Mouse (Mus musculus) megakaryocyte, embryonic 14.5 days (primary cell): ENCODE results near the gene Ifit1bl2. TPM values are rescaled to one million over a fixed set of nuclear protein-coding genes. Genes with fewer than 3 reads are reported as not detected.
A peak's percentile ranks its signal among the peaks of the same experiment; 100 is the strongest.
"Not testable (repeated sequence)": the region's sequence is repeated elsewhere in the genome, so short reads cannot be mapped to it uniquely, and the experiment has no call there.

ENCODE experiments used
- H3K27me3 ChIP-seq: replicated peaks from 2 replicates; pipeline ENCODE3; 2012; ENCODE audit warnings: inconsistent platforms
- H3K36me3 ChIP-seq: replicated peaks from 2 replicates; pipeline ENCODE3; 2012; ENCODE audit warnings: low read length, inconsistent platforms, mixed read lengths
- H3K4me1 ChIP-seq: 2 replicates; pipeline ENCODE4 v1.6.1; 2012; ENCODE audit warnings: inconsistent platforms
- H3K4me3 ChIP-seq: replicated peaks from 2 replicates; pipeline ENCODE3; 2012; ENCODE audit warnings: moderate library complexity, mild to moderate bottlenecking, inconsistent platforms
- H3K9me3 ChIP-seq: 2 replicates; pipeline ENCODE4 v1.6.1; 2012; ENCODE audit warnings: inconsistent platforms
- FLI1 ChIP-seq: IDR thresholded peaks from 2 replicates; pipeline ENCODE4 v1.6.1; 2012; ENCODE audit warnings: low read length, inconsistent platforms, mixed read lengths
- GATA1 ChIP-seq: IDR thresholded peaks from 3 replicates; pipeline ENCODE4 v1.6.1; 2012; ENCODE audit warnings: mixed read lengths, low read length, inconsistent platforms, borderline replicate concordance
- polyA plus RNA-seq: library from polyadenylated mRNA; stranded (reverse); fragments of >175 nt; gene quantifications from 2 replicates; pipeline ENCODE4 v1.2.3, GENCODE M21; 2012; ENCODE audit warnings: low replicate concordance; ENCODE audit not compliant: insufficient read depth

The Ifit1bl2 gene
- polyA plus RNA-seq, 1 experiment: 0.30 TPM

- Histone ChIP-seq H3K9me3 (no peaks in the 10 kb centered on the region), H3K36me3 (peaks cover 18% of the 10 kb centered on the region), H3K27me3 (no peaks in the 10 kb centered on the region), H3K4me3 (peak overlapping the region; percentile 51), H3K4me1 (peaks cover 55% of the 10 kb centered on the region)
- no peak for TF ChIP-seq GATA1
These were observed 10.5 kb upstream of the Ifit1bl2 start for GRCm38 (mm10) chr19:34650997-34651396.

GRCm38 (mm10) chr19:34650276-34650675 is 9.7 kb upstream of the Ifit1bl2 start:
- Histone ChIP-seq H3K4me3 (no peak overlapping the region), H3K36me3 (peaks cover 18% of the 10 kb centered on the region), H3K4me1 (peaks cover 54% of the 10 kb centered on the region), H3K9me3 (no peaks in the 10 kb centered on the region), H3K27me3 (no peaks in the 10 kb centered on the region)
- TF ChIP-seq FLI1: no peak
- TF ChIP-seq GATA1: no peak

GRCm38 (mm10) chr19:34647630-34648029 is 7.1 kb upstream of the Ifit1bl2 start:
- not testable (repeated sequence) for H3K27me3 ChIP-seq, H3K9me3 ChIP-seq, H3K4me3 ChIP-seq
- H3K4me1 ChIP-seq: peaks cover 43% of the 10 kb centered on the region
- peaks cover 18% of the 10 kb centered on the region for H3K36me3 ChIP-seq

GRCm38 (mm10) chr19:34642616-34643015 is 2.1 kb upstream of the Ifit1bl2 start:
- peaks cover 47% of the 10 kb centered on the region for H3K4me1 ChIP-seq
- TF ChIP-seq GATA1 (no peak), FLI1 (no peak)

GRCm38 (mm10) chr19:34636933-34637557 is 3.5 kb downstream of the Ifit1bl2 start:
- no peak overlapping the region for H3K4me3 ChIP-seq
- peaks cover 43% of the 10 kb centered on the region for H3K4me1 ChIP-seq
- H3K9me3 ChIP-seq: no peaks in the 10 kb centered on the region
- no peak for TF ChIP-seq FLI1
- H3K27me3 ChIP-seq: peaks cover 3% of the 10 kb centered on the region
- H3K36me3 ChIP-seq: no peaks in the 10 kb centered on the region

More at GRCm38 (mm10) chr19:34642616-34643015, 2.1 kb upstream of the Ifit1bl2 start:
- no peaks in the 10 kb centered on the region for H3K9me3 ChIP-seq
- H3K4me3 ChIP-seq: no peak overlapping the region
- H3K27me3 ChIP-seq: peaks cover 3% of the 10 kb centered on the region
- H3K36me3 ChIP-seq: peaks cover 2% of the 10 kb centered on the region

- no peak overlapping the region for H3K4me3 ChIP-seq
- H3K27me3 ChIP-seq: no peaks in the 10 kb centered on the region
- TF ChIP-seq GATA1 (no peak), FLI1 (no peak)
- no peaks in the 10 kb centered on the region for H3K36me3 ChIP-seq
- peaks cover 11% of the 10 kb centered on the region for H3K4me1 ChIP-seq
- H3K9me3 ChIP-seq: no peaks in the 10 kb centered on the region
These were observed 7.1 kb downstream of the Ifit1bl2 start for GRCm38 (mm10) chr19:34633484-34633883.

- TF ChIP-seq GATA1 (no peak), FLI1 (no peak)
- Histone ChIP-seq H3K4me1 (0 out of 2 replicates have a peak, but pooled peaks cover 3% of the 10 kb centered on the region), H3K27me3 (peaks cover 2% of the 10 kb centered on the region), H3K36me3 (no peaks in the 10 kb centered on the region), H3K4me3 (no peak overlapping the region), H3K9me3 (no peaks in the 10 kb centered on the region)
These were observed 9.1 kb downstream of the Ifit1bl2 start for GRCm38 (mm10) chr19:34631487-34631886.

- H3K4me3 ChIP-seq: no peak overlapping the region
- peaks cover 6% of the 10 kb centered on the region for H3K4me1 ChIP-seq
- peaks cover 9% of the 10 kb centered on the region for H3K27me3 ChIP-seq
- TF ChIP-seq GATA1 (no peak), FLI1 (no peak)
- no peaks in the 10 kb centered on the region for H3K36me3 ChIP-seq
- no peaks in the 10 kb centered on the region for H3K9me3 ChIP-seq
These were observed 13.0 kb downstream of the Ifit1bl2 start for GRCm38 (mm10) chr19:34627496-34627895.

- peaks cover 12% of the 10 kb centered on the region for H3K27me3 ChIP-seq
- no peaks in the 10 kb centered on the region for H3K36me3 ChIP-seq
- H3K9me3 ChIP-seq: no peaks in the 10 kb centered on the region
- peaks cover 6% of the 10 kb centered on the region for H3K4me1 ChIP-seq
- H3K4me3 ChIP-seq: no peak overlapping the region
- no peak for TF ChIP-seq GATA1
- no peak for TF ChIP-seq FLI1
These were observed 15.9 kb downstream of the Ifit1bl2 start for GRCm38 (mm10) chr19:34624663-34625062.

- peaks cover 6% of the 10 kb centered on the region for H3K4me1 ChIP-seq
- no peaks in the 10 kb centered on the region for H3K36me3 ChIP-seq
- H3K9me3 ChIP-seq: no peaks in the 10 kb centered on the region
- H3K27me3 ChIP-seq: peaks cover 12% of the 10 kb centered on the region
- TF ChIP-seq GATA1: no peak
- no peak for TF ChIP-seq FLI1
- no peak overlapping the region for H3K4me3 ChIP-seq
These were observed 16.8 kb downstream of the Ifit1bl2 start for GRCm38 (mm10) chr19:34623781-34624180.

- Histone ChIP-seq H3K9me3 (no peaks in the 10 kb centered on the region), H3K4me1 (peaks cover 6% of the 10 kb centered on the region), H3K36me3 (no peaks in the 10 kb centered on the region), H3K4me3 (no peak overlapping the region), H3K27me3 (peaks cover 10% of the 10 kb centered on the region)
- TF ChIP-seq FLI1 (no peak), GATA1 (no peak)
These were observed 19.7 kb downstream of the Ifit1bl2 start for GRCm38 (mm10) chr19:34620871-34621270.

- H3K27me3 ChIP-seq, H3K9me3 ChIP-seq, H3K36me3 ChIP-seq, H3K4me1 ChIP-seq, H3K4me3 ChIP-seq: not testable (repeated sequence)
These were observed 28.1 kb downstream of the Ifit1bl2 start for GRCm38 (mm10) chr19:34612243-34613001.

GRCm38 (mm10) chr19:34610118-34610517 is 30.4 kb downstream of the Ifit1bl2 start:
- H3K36me3 ChIP-seq, H3K4me3 ChIP-seq, H3K4me1 ChIP-seq, H3K27me3 ChIP-seq, H3K9me3 ChIP-seq: not testable (repeated sequence)
